Mouse (Mus musculus) CH12.LX (cell line): ENCODE results near the gene Pnpla2. TPM values are rescaled to one million over a fixed set of nuclear protein-coding genes. Genes with fewer than 3 reads are reported as not detected.

Source experiments
- DNase-seq: peaks from one replicate; pipeline ENCODE4 v3.0.0-alpha.2; 2013; ENCODE audit errors: extremely low read depth
- H3K27ac ChIP-seq: 2 replicates; pipeline ENCODE4 v1.5.1; 2012; ENCODE audit warnings: low read depth, mild to moderate bottlenecking, control low read depth, moderate library complexity; ENCODE audit not compliant: insufficient read depth
- H3K27me3 ChIP-seq: replicated peaks from 2 replicates; pipeline ENCODE3; 2012; ENCODE audit warnings: inconsistent platforms
- H3K36me3 ChIP-seq, 2 experiments: replicated peaks in 1 of 2; 2 replicates each; pipeline versions ENCODE3 to v1.6.1; 2012; ENCODE audit warnings: inconsistent platforms in 1 of 2, low read length in 1 of 2, mild to moderate bottlenecking in 1 of 2, mixed read lengths in 1 of 2, moderate library complexity in 1 of 2; ENCODE audit not compliant: control insufficient read depth in 1 of 2, insufficient read depth in 1 of 2
- H3K4me1 ChIP-seq, 2 experiments: 2 replicates each; pipeline ENCODE4 v1.6.1; 2012; ENCODE audit warnings: inconsistent platforms in 1 of 2, moderate library complexity in 1 of 2; ENCODE audit not compliant: insufficient read depth in 2 of 2, control insufficient read depth in 1 of 2
- H3K4me2 ChIP-seq: 2 replicates; pipeline ENCODE4 v1.6.1; 2012; ENCODE audit warnings: low read depth, mild to moderate bottlenecking, control low read depth; ENCODE audit not compliant: poor library complexity, insufficient read depth, severe bottlenecking
- H3K4me3 ChIP-seq, 3 experiments: fragments of 150-350 bp in 1 of 3; sonication (generic) in 1 of 3; replicated peaks in 1 of 3; 2 replicates each; pipeline versions ENCODE3 to v1.5.1; 2011 to 2012; ENCODE audit warnings: low read depth in 2 of 3, low read length in 2 of 3, mild to moderate bottlenecking in 2 of 3, moderate library complexity in 2 of 3, control low read depth in 1 of 3, improper control_type of control experiment in 1 of 3, inconsistent platforms in 1 of 3, mixed read lengths in 1 of 3; ENCODE audit not compliant: poor library complexity in 1 of 3
- H3K79me2 ChIP-seq: replicated peaks from 2 replicates; pipeline ENCODE4 v1.6.1; 2012; ENCODE audit warnings: mild to moderate bottlenecking, moderate library complexity; ENCODE audit not compliant: control insufficient read depth, poor library complexity, insufficient read depth, severe bottlenecking; ENCODE audit errors: extremely low read depth
- H3K9ac ChIP-seq: 2 replicates; pipeline ENCODE4 v1.6.1; 2012; ENCODE audit warnings: low read depth, mild to moderate bottlenecking, control low read depth, moderate library complexity; ENCODE audit not compliant: insufficient read depth
- H3K9me3 ChIP-seq: replicated peaks from 2 replicates; pipeline ENCODE3; 2012; ENCODE audit warnings: low read length, inconsistent platforms, mixed read lengths
- BHLHE40 ChIP-seq: IDR thresholded peaks from 2 replicates; pipeline ENCODE4 v1.6.1; 2011; ENCODE audit warnings: mild to moderate bottlenecking, low read depth, low read length, improper control_type of control experiment
- CHD1 ChIP-seq: IDR thresholded peaks from 2 replicates; pipeline ENCODE4 v1.6.1; 2012; ENCODE audit warnings: low read depth, low read length, improper control_type of control experiment, inconsistent platforms
- CHD2 ChIP-seq: IDR thresholded peaks from 2 replicates; pipeline ENCODE4 v1.6.1; 2011; ENCODE audit warnings: low read length, improper control_type of control experiment
- CTCF ChIP-seq, 2 experiments: IDR thresholded peaks in 1 of 2; conservative IDR thresholded peaks in 1 of 2; 2 replicates each; pipeline ENCODE4 v1.5.1; 2011 to 2012; ENCODE audit warnings: low read depth in 2 of 2, low read length in 2 of 2, improper control_type of control experiment in 1 of 2, inconsistent platforms in 1 of 2, mild to moderate bottlenecking in 1 of 2, moderate library complexity in 1 of 2
- EP300 ChIP-seq: IDR thresholded peaks from 2 replicates; pipeline ENCODE4 v1.6.1; 2011; ENCODE audit warnings: low read length, improper control_type of control experiment
- GABPA ChIP-seq: IDR thresholded peaks from 2 replicates; pipeline ENCODE4 v1.6.1; 2012; ENCODE audit warnings: low read depth, low read length, improper control_type of control experiment, inconsistent platforms; ENCODE audit not compliant: insufficient replicate concordance
- JUND ChIP-seq: conservative IDR thresholded peaks from 2 replicates; pipeline ENCODE4 v1.6.1; 2011; ENCODE audit warnings: low read depth, low read length, improper control_type of control experiment
- KAT2A ChIP-seq: IDR thresholded peaks from 2 replicates; pipeline ENCODE4 v1.6.1; 2012; ENCODE audit warnings: low read length, improper control_type of control experiment, inconsistent platforms; ENCODE audit not compliant: insufficient replicate concordance
- MAX ChIP-seq: IDR thresholded peaks from 2 replicates; pipeline ENCODE4 v1.6.1; 2011; ENCODE audit warnings: low read length, improper control_type of control experiment
- MAZ ChIP-seq: IDR thresholded peaks from 2 replicates; pipeline ENCODE4 v1.6.1; 2012; ENCODE audit warnings: low read depth, mild to moderate bottlenecking, inconsistent platforms, low read length, improper control_type of control experiment, moderate library complexity
- MEF2A ChIP-seq: IDR thresholded peaks from 2 replicates; pipeline ENCODE4 v1.6.1; 2014; ENCODE audit warnings: low read depth, mild to moderate bottlenecking, inconsistent platforms, low read length, improper control_type of control experiment, borderline replicate concordance
- PAX5 ChIP-seq: IDR thresholded peaks from 2 replicates; pipeline ENCODE4 v1.6.1; 2012; ENCODE audit warnings: low read length, inconsistent platforms, mixed read lengths
- POLR2A ChIP-seq: IDR thresholded peaks from 2 replicates; pipeline ENCODE4 v1.6.1; 2011; ENCODE audit warnings: low read depth, mild to moderate bottlenecking, improper control_type of control experiment, low read length
- POLR2AphosphoS2 ChIP-seq: IDR thresholded peaks from 2 replicates; pipeline ENCODE4 v1.6.1; 2011; ENCODE audit warnings: low read depth, low read length, improper control_type of control experiment
- RAD21 ChIP-seq: IDR thresholded peaks from 2 replicates; pipeline ENCODE4 v1.6.1; 2011; ENCODE audit warnings: low read depth, mild to moderate bottlenecking, low read length, improper control_type of control experiment, moderate library complexity
- SMC3 ChIP-seq: IDR thresholded peaks from 2 replicates; pipeline ENCODE4 v1.6.1; 2011; ENCODE audit warnings: low read depth, low read length, improper control_type of control experiment
- TBP ChIP-seq: conservative IDR thresholded peaks from 2 replicates; pipeline ENCODE4 v1.6.1; 2011; ENCODE audit warnings: low read depth, low read length, improper control_type of control experiment
- TCF12 ChIP-seq: IDR thresholded peaks from 2 replicates; pipeline ENCODE4 v1.6.1; 2014; ENCODE audit warnings: low read depth, mild to moderate bottlenecking, inconsistent platforms, low read length, improper control_type of control experiment
- UBTF ChIP-seq: IDR thresholded peaks from 2 replicates; pipeline ENCODE4 v1.6.1; 2012; ENCODE audit warnings: low read depth, mild to moderate bottlenecking, inconsistent platforms, low read length, improper control_type of control experiment, moderate library complexity
- USF1 ChIP-seq: IDR thresholded peaks from 2 replicates; pipeline ENCODE4 v1.6.1; 2014; ENCODE audit warnings: low read depth, mild to moderate bottlenecking, inconsistent platforms, low read length, improper control_type of control experiment
- ZNF384 ChIP-seq: IDR thresholded peaks from 2 replicates; pipeline ENCODE4 v1.6.1; 2012; ENCODE audit warnings: low read depth, low read length, improper control_type of control experiment, inconsistent platforms
- dilution Hi-C: fragments of 300-500 bp; cut with MboI; formaldehyde crosslinking; loops from 2 replicates; pipeline ENCODE4 v1.14.3; 2020; ENCODE audit warnings: low sequenced_read_pairs; ENCODE audit not compliant: extremely low pct_unique_long_range_greater_than_20kb, extremely low pct_ligation_motif_present
- in situ Hi-C: fragments of 300-500 bp; cut with MboI; formaldehyde crosslinking; loops from 3 replicates; pipeline ENCODE4 v1.14.3; 2019; ENCODE audit warnings: low sequenced_read_pairs, low pct_ligation_motif_present, low pct_unique_long_range_greater_than_20kb, mixed read lengths
- polyA plus RNA-seq: library from polyadenylated mRNA; unstranded; fragments of >175 nt; gene quantifications from 2 replicates; pipeline ENCODE4 v1.2.1, GENCODE M21; 2012; ENCODE audit warnings: low read depth; ENCODE audit not compliant: insufficient read length
- total RNA-seq, 2 experiments: library from RNA; depleted of rRNA; stranded (reverse); fragments of 300-350 nt in 1 of 2; fragments of >200 nt in 1 of 2; gene quantifications; 2 replicates each; pipeline ENCODE4 v1.2.3; 2012 to 2014

Gene Pnpla2
- total and polyA plus RNA-seq, 3 experiments: 2.8 to 29.6 (median 11.7) TPM

DNA sequence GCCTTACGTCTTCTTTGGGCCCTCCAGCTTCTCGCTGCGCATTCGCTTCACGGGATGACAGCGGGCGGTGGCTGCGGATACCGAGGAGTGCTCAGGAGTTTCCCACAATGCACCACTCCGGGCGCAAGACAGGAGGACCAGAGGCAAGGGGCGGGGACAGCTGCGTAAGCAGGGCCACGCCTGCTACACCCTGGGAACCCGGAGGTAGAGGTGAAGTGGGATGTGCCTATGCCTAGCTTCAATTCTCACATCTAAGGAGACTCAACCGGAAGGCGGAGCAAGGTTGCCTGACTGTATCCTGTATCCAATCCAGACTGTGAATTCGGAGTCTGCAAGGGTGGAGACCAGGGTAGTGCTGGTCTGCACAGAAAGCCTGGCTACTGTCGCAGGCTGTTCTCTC lies 25.7 kb upstream of the Pnpla2 start, which contains the start of gene Cend1:
Gene Cend1 (minus strand): TSS at position 182 of the 400 bp plus-strand sequence.
- Histone ChIP-seq H3K27me3 (peaks cover under 1% of the 10 kb centered on the region), H3K4me2 (no peak within 1 kb of the TSS), H3K9ac (no peak within 1 kb of the TSS), H3K4me3 (no peak within 1 kb of the TSS), H3K4me1 (peaks cover 5 to 8% of the 10 kb centered on the region in 2 experiments; a peak in 3 of 4 replicates), H3K36me3 (peaks cover 39 to 49% of the 10 kb centered on the region in 2 experiments), H3K79me2 (no peaks in the 10 kb centered on the region), H3K9me3 (no peaks in the 10 kb centered on the region), H3K27ac (no peak within 1 kb of the TSS)
- dilution Hi-C loops: no loop called here
- in situ Hi-C loops: no loop called here
- DNase-seq: no peak
- TF ChIP-seq UBTF: no peak
- no peak for TF ChIP-seq KAT2A
- TF ChIP-seq USF1: no peak
- TF ChIP-seq RAD21: no peak
- TF ChIP-seq TCF12: no peak
- TF ChIP-seq PAX5: no peak

DNA sequence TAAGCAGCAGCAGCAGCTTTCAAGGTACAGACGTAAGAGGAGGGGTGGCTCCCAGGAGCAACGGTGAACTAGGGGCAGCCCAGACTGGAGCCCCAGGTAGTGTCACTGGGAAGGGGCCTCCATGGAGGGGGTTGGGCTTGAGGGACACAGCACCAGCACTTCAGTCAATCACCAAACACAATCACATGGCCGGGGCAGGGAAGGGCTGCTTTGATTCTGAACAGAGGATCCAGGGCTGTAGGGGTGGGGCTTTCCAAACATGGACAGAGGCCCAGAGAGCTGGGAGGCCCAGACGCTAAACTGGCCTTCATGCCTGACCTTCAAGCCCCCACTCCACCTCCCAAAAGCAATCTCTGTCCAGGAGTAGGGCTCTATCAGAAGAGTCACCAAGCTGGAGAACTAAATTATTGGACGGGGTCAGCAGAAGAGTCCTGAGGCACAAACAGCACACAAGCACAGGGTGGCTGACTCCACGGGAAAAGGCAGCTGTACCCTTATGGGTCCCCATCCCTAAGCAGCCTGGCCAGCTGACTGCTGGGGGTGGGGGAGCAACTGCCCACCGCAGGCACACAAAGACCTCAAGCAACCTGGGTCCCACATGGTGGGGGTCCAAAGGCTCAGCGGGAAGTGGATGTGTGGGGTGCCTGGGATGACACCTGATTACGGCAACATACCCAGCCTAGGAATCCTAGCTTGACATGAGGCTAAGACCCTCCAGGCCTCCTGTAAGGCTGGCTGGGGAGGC lies 25.0 kb upstream of the Pnpla2 start:
- H3K79me2 ChIP-seq: no peaks in the 10 kb centered on the region
- DNase-seq: no peak
- H3K36me3 ChIP-seq: peaks cover 39 to 49% of the 10 kb centered on the region in 2 experiments
- no peaks in the 10 kb centered on the region for H3K9me3 ChIP-seq
- H3K27me3 ChIP-seq: no peaks in the 10 kb centered on the region
- no peak overlapping the region for H3K27ac ChIP-seq
- dilution Hi-C loops (no loop called here), in situ Hi-C loops (no loop called here)
- no peak overlapping the region for H3K4me2 ChIP-seq
- TF ChIP-seq POLR2AphosphoS2: 0 out of 2 replicates have a peak, but pooled peaks have one; percentile 31
- no peak for TF ChIP-seq CHD2
- H3K9ac ChIP-seq: no peak overlapping the region
- H3K4me3 ChIP-seq: no peak overlapping the region
- H3K4me1 ChIP-seq: peaks cover 8 to 15% of the 10 kb centered on the region in 2 experiments

DNA sequence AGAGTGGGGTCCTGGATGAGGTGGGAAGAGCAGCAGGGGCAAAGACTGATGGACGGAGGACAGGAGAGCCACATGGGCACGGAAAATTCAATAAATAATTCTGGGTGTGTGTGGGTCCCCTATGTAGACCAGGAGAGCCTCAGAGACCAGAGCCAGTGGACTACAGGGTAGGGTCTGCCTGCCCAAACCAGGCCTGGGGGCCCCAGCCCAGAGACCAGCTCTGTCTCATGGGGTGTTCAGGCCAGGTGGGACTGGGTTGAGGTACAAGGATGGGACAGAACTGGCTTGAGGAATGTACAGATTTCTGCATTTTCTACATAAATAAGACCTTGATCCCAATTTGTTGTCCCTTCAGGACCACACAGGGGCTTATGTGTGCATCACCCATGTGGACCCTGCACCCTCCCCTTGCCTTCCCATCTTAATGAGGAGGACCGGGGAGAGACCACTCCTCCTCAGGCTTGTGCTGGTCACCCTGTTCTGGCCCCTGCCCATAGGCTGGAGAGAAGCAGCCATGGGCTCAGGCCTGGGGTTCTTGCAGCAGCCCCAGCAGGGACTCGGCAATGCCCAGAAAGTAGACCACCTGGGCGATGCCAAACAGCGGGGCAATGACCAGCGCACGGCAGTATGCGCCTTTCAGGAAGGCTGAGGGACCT lies 24.3 kb upstream of the Pnpla2 start:
- H3K27me3 ChIP-seq: no peaks in the 10 kb centered on the region
- no peaks in the 10 kb centered on the region for H3K9me3 ChIP-seq
- H3K4me2 ChIP-seq: no peak overlapping the region
- in situ Hi-C loops (no loop called here), dilution Hi-C loops (no loop called here)
- H3K36me3 ChIP-seq: peaks cover 39 to 49% of the 10 kb centered on the region in 2 experiments
- no peak overlapping the region for H3K9ac ChIP-seq
- DNase-seq: no peak
- TF ChIP-seq KAT2A (no peak), TBP (no peak), TCF12 (no peak), ZNF384 (no peak), JUND (no peak), CHD1 (no peak), POLR2AphosphoS2 (no peak), GABPA (no peak), USF1 (no peak), MAX (no peak), SMC3 (no peak), MEF2A (no peak), POLR2A (no peak), MAZ (no peak), CTCF (conservative IDR thresholded peaks at IDR 0.05 in 1 of 2, IDR thresholded peaks at IDR 0.05 in 1 of 2; ENCODE audit: low read depth in 2 of 2, low read length in 2 of 2) (no peak), EP300 (no peak), PAX5 (no peak), BHLHE40 (no peak)
- H3K27ac ChIP-seq: no peak overlapping the region
- H3K4me3 ChIP-seq: no peak overlapping the region
- H3K4me1 ChIP-seq: peaks cover 11 to 19% of the 10 kb centered on the region in 2 experiments
- H3K79me2 ChIP-seq: peaks cover 3% of the 10 kb centered on the region; the same call in 1 of the 2 replicates
